ENCODE assay signal across 8 mouse cellular contexts in the genomic region with DNA sequence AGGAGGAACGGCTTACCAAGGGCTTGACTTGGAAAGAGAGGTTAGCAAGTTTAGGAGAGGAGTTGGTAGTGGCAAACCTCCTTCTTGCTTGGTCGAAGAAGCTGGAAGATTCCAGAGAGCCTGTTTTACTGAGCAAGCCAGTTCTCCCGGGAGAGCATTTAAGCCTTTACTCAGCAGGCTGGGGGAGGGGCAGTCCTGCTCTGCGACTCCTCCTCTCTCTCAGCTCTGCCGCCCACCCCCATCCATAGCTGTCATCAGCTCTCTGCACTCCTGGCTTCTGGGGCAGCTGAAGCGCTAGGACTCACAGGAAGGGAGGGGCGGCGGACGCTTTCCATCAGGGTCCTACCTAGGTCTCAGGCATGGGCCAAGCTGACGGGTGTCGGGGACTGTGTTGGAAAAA. TPM values are rescaled to one million over a fixed set of nuclear protein-coding genes. Genes with fewer than 3 reads are reported as not detected.
DNase-seq lines count a peak whose midpoint lies in the region; ATAC-seq and TF ChIP-seq lines count a peak whose summit lies in the region.

No protein-coding gene starts in this region.

- H3K4me2 ChIP-seq in lung, embryonic 15.5 days: peak overlapping the region; percentile 39
- H3K4me2 ChIP-seq in embryonic facial prominence, embryonic 11.5 days (ENCODE audit: low read depth, low read length): peak overlapping the region; percentile 11
- H3K4me2 ChIP-seq in heart, embryonic 16.5 days (ENCODE audit: low read depth, low read length): peak overlapping the region; percentile 39
- H3K4me2 ChIP-seq in midbrain, postnatal 0 days (ENCODE audit: low read depth, low read length, poor library complexity, severe bottlenecking): peak overlapping the region; percentile 33

- 7% methylated on average over 11 of the region's 11 CpGs for WGBS in lung, embryonic 15.5 days
- 12% methylated on average over 11 of the region's 11 CpGs for WGBS in lung, adult 2 months
- WGBS in embryonic facial prominence, embryonic 11.5 days: 12% methylated on average over 11 of the region's 11 CpGs
- 5% methylated on average over 11 of the region's 11 CpGs for WGBS in heart, embryonic 16.5 days
- WGBS in limb, embryonic 10.5 days: 11% methylated on average over 11 of the region's 11 CpGs
- 15% methylated on average over 11 of the region's 11 CpGs for WGBS in midbrain, postnatal 0 days

- no peak for DNase-seq in lung, adult 2 months
- peak; percentile 84 for DNase-seq in embryonic facial prominence, embryonic 11.5 days (ENCODE audit: low spot score)
- peak; percentile 76 for DNase-seq in limb, embryonic 10.5 days (ENCODE audit: low spot score)
- DNase-seq in midbrain, postnatal 0 days (ENCODE audit: low spot score): peak; percentile 87
- DNase-seq in natural killer cell, adult 2 months (ENCODE audit: low spot score in 2 of 2): no peak
- DNase-seq in layer of hippocampus, adult 11-12 months (ENCODE audit: low spot score): no peak

- ATAC-seq in lung, embryonic 15.5 days (ENCODE audit: borderline replicate concordance, extremely low read depth, low FRiP score, low TSS enrichment): peak; percentile 77
- peak; percentile 83 for ATAC-seq in embryonic facial prominence, embryonic 11.5 days (replicated peaks; ENCODE audit: insufficient number of reproducible peaks, low FRiP score, low TSS enrichment, low read depth)
- peak; percentile 84 for ATAC-seq in heart, embryonic 16.5 days (replicated peaks; ENCODE audit: extremely low read depth, insufficient read depth, low FRiP score)
- peak; percentile 59 for ATAC-seq in midbrain, postnatal 0 days (ENCODE audit: low FRiP score)

- H3K27me3 ChIP-seq in lung, embryonic 15.5 days: no peaks in the 10 kb centered on the region
- H3K27me3 ChIP-seq in embryonic facial prominence, embryonic 11.5 days (ENCODE audit: control insufficient read depth, insufficient read depth, low read length): no peaks in the 10 kb centered on the region
- H3K27me3 ChIP-seq in heart, embryonic 16.5 days (ENCODE audit: control insufficient read depth, insufficient read depth, low read length): no peaks in the 10 kb centered on the region
- H3K27me3 ChIP-seq in limb, embryonic 10.5 days (ENCODE audit: low read depth, poor library complexity, severe bottlenecking): no peaks in the 10 kb centered on the region
- no peaks in the 10 kb centered on the region for H3K27me3 ChIP-seq in midbrain, postnatal 0 days (ENCODE audit: insufficient read depth, low read length)

- H3K9me3 ChIP-seq in lung, embryonic 15.5 days: no peaks in the 10 kb centered on the region
- H3K9me3 ChIP-seq in embryonic facial prominence, embryonic 11.5 days (replicated peaks; ENCODE audit: control insufficient read depth, low read length): no peaks in the 10 kb centered on the region
- no peaks in the 10 kb centered on the region for H3K9me3 ChIP-seq in heart, embryonic 16.5 days (replicated peaks; ENCODE audit: control insufficient read depth, low read length)
- no peaks in the 10 kb centered on the region for H3K9me3 ChIP-seq in limb, embryonic 10.5 days (replicated peaks)
- no peaks in the 10 kb centered on the region for H3K9me3 ChIP-seq in midbrain, postnatal 0 days (ENCODE audit: low read length)

- peak overlapping the region; percentile 39; the same call in 1 of the 2 replicates for H3K27ac ChIP-seq in lung, embryonic 15.5 days
- H3K27ac ChIP-seq in embryonic facial prominence, embryonic 11.5 days (replicated peaks; ENCODE audit: low read depth, low read length): peak overlapping the region; percentile 16; the same call in 1 of the 2 replicates
- H3K27ac ChIP-seq in heart, embryonic 16.5 days (ENCODE audit: low read length): peak overlapping the region; percentile 79
- peak overlapping the region; percentile 74 for H3K27ac ChIP-seq in limb, embryonic 10.5 days
- peak overlapping the region; percentile 67; the same call in 1 of the 2 replicates for H3K27ac ChIP-seq in midbrain, postnatal 0 days (ENCODE audit: low read depth, low read length)

- peaks cover 35% of the 10 kb centered on the region for H3K4me1 ChIP-seq in lung, embryonic 15.5 days
- peaks cover 13% of the 10 kb centered on the region for H3K4me1 ChIP-seq in lung, adult 2 months (ENCODE audit: control insufficient read depth, insufficient read depth, low read length)
- peaks cover 3% of the 10 kb centered on the region for H3K4me1 ChIP-seq in embryonic facial prominence, embryonic 11.5 days (ENCODE audit: control insufficient read depth, insufficient read depth, low read length)
- peaks cover 42% of the 10 kb centered on the region for H3K4me1 ChIP-seq in heart, embryonic 16.5 days (ENCODE audit: control insufficient read depth, insufficient read depth, low read length)
- H3K4me1 ChIP-seq in limb, embryonic 10.5 days: peaks cover 40% of the 10 kb centered on the region
- H3K4me1 ChIP-seq in midbrain, postnatal 0 days (ENCODE audit: insufficient read depth, low read length): peaks cover 25% of the 10 kb centered on the region; the same call in 1 of the 2 replicates

- no peak overlapping the region for H3K9ac ChIP-seq in lung, embryonic 15.5 days
- no peak overlapping the region for H3K9ac ChIP-seq in embryonic facial prominence, embryonic 11.5 days (replicated peaks; ENCODE audit: low read length)
- H3K9ac ChIP-seq in heart, embryonic 16.5 days (ENCODE audit: low read length): peak overlapping the region; percentile 30
- peak overlapping the region; percentile 14; the same call in 1 of the 2 replicates for H3K9ac ChIP-seq in midbrain, postnatal 0 days (replicated peaks; ENCODE audit: low read length, poor library complexity, severe bottlenecking)

- no peak for TF ChIP-seq POLR2A in lung, adult 2 months (IDR thresholded peaks at IDR 0.05; ENCODE audit: borderline replicate concordance, extremely low read depth, low read depth, low read length)

- H3K4me3 ChIP-seq in lung, embryonic 15.5 days: no peak overlapping the region
- H3K4me3 ChIP-seq in lung, adult 2 months (replicated peaks; ENCODE audit: extremely low read depth, low read depth, low read length): no peak overlapping the region
- H3K4me3 ChIP-seq in embryonic facial prominence, embryonic 11.5 days (ENCODE audit: low read depth, low read length): no peak overlapping the region
- peak overlapping the region; percentile 12; the same call in 1 of the 2 replicates for H3K4me3 ChIP-seq in heart, embryonic 16.5 days (ENCODE audit: low read length)
- H3K4me3 ChIP-seq in limb, embryonic 10.5 days: peak overlapping the region; percentile 28; the same call in 1 of the 2 replicates
- no peak overlapping the region for H3K4me3 ChIP-seq in midbrain, postnatal 0 days (ENCODE audit: low read depth, low read length)

- TF ChIP-seq CTCF in lung, adult 2 months (IDR thresholded peaks at IDR 0.05; ENCODE audit: insufficient read depth, low read length): no peak
- TF ChIP-seq CTCF in midbrain, postnatal 0 days (IDR thresholded peaks at IDR 0.05): no peak

- no peaks in the 10 kb centered on the region for H3K36me3 ChIP-seq in lung, embryonic 15.5 days
- H3K36me3 ChIP-seq in embryonic facial prominence, embryonic 11.5 days (replicated peaks; ENCODE audit: control insufficient read depth, insufficient read depth, low read depth, low read length): no peaks in the 10 kb centered on the region
- H3K36me3 ChIP-seq in heart, embryonic 16.5 days (ENCODE audit: control insufficient read depth, insufficient read depth): no peaks in the 10 kb centered on the region
- H3K36me3 ChIP-seq in limb, embryonic 10.5 days: no peaks in the 10 kb centered on the region
- no peaks in the 10 kb centered on the region for H3K36me3 ChIP-seq in midbrain, postnatal 0 days (ENCODE audit: insufficient read depth, low read length)

RNA-seq across cellular contexts. Expression of gene Irf2bpl, which starts 28.9 kb away (rescaled TPM):
- polyA plus RNA-seq in lung, embryonic 15.5 days (2015; fragmentation: Nextera tagmentation; extraction: Ambion mirVana): 49.4 and 50.0 TPM in 2 replicates
- polyA plus RNA-seq in lung, adult 2 months (2012; rRNA removed): 50.0 and 79.4 TPM in 2 replicates
- 15.5 and 16.4 TPM in 2 replicates for polyA plus RNA-seq in embryonic facial prominence, embryonic 11.5 days (2014; fragmentation: Nextera tagmentation; extraction: Ambion mirVana)
- polyA plus RNA-seq in heart, embryonic 16.5 days (2015; fragmentation: Nextera tagmentation; extraction: Ambion mirVana): 25.4 and 32.4 TPM in 2 replicates
- polyA plus RNA-seq in limb, embryonic 10.5 days (2016; fragmentation: Nextera tagmentation; extraction: Ambion mirVana): 11.9 and 22.6 TPM in 2 replicates
- total RNA-seq in midbrain, postnatal 0 days (2014; rRNA removed): 171 and 191 TPM in 2 replicates
- polyA plus RNA-seq in midbrain, postnatal 0 days (2015; fragmentation: Nextera tagmentation; extraction: Ambion mirVana): 74.2 and 86.2 TPM in 2 replicates

Comparison
In these comparisons a context has a peak if more than half of its experiments do, and no peak if none do; other contexts are left out.
1. H3K27ac ChIP-seq: peak in every context shown above with its lines; median percentile 79 in heart, embryonic 16.5 days; 74 in limb, embryonic 10.5 days; 67 in midbrain, postnatal 0 days; 39 in lung, embryonic 15.5 days; 16 in embryonic facial prominence, embryonic 11.5 days.
2. H3K4me3 ChIP-seq: peak in heart, embryonic 16.5 days (single experiment) and limb, embryonic 10.5 days (single experiment); none in lung, embryonic 15.5 days (single experiment), lung, adult 2 months (single experiment), embryonic facial prominence, embryonic 11.5 days (single experiment) and midbrain, postnatal 0 days (single experiment).
3. H3K9ac ChIP-seq: peak in heart, embryonic 16.5 days (single experiment) and midbrain, postnatal 0 days (single experiment); none in lung, embryonic 15.5 days (single experiment) and embryonic facial prominence, embryonic 11.5 days (single experiment).
4. DNase-seq: peak in embryonic facial prominence, embryonic 11.5 days (single experiment), limb, embryonic 10.5 days (single experiment) and midbrain, postnatal 0 days (single experiment); none in lung, adult 2 months (single experiment), natural killer cell, adult 2 months (0 of 2) and layer of hippocampus, adult 11-12 months (single experiment).
5. Peak in every context shown above with its lines, with median percentiles within 50 percentile points of each other: ATAC-seq and H3K4me2 ChIP-seq.